Mouse (Mus musculus) c-Kit-negative CD71-positive TER-119-positive erythroid progenitor cells, embryonic 14.5 days (primary cell): ENCODE data around the gene Jak1.

Experiments used
- DNase-seq: peaks from one replicate; pipeline ENCODE4 v3.0.0-alpha.2; 2013; ENCODE audit warnings: low read depth, low spot score

Jak1 gene

DNA sequence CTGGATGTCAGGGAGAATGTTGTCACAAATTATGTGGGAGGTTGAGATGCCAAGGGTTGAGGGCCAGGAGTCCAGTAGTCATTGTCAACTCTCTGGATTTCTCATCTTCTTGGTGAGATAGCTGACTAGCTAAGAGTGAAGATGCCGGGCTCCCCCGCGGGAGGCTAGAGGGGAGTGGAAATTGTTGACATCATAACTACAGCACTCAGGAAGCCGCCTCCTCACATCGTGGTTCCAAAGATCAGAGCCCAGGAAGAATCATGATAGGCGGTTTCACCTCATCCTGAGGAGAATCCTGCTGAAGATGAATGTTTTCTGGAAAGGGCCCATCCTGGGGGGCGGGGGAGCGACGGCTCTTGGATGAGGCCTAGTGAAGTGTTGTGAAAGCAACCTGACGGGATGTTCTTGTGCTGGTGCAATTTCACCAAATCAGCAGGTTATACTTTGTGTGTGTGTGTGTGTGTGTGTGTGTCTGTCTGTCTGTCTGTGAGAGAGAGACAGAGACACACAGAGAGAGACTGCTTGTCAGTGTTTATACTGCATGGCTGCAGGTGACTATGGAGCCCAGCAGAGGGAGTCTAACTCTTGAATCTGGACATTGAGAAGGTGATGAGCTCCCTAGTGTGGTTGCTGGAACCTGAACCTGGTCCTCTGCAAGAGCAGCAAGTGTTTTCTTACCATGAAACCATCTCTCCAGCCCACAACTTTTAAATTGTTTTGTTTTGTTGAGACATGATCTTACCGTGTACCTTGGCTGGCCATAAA, 118.0 kb downstream of the Jak1 start:
- DNase-seq = no peak

DNA sequence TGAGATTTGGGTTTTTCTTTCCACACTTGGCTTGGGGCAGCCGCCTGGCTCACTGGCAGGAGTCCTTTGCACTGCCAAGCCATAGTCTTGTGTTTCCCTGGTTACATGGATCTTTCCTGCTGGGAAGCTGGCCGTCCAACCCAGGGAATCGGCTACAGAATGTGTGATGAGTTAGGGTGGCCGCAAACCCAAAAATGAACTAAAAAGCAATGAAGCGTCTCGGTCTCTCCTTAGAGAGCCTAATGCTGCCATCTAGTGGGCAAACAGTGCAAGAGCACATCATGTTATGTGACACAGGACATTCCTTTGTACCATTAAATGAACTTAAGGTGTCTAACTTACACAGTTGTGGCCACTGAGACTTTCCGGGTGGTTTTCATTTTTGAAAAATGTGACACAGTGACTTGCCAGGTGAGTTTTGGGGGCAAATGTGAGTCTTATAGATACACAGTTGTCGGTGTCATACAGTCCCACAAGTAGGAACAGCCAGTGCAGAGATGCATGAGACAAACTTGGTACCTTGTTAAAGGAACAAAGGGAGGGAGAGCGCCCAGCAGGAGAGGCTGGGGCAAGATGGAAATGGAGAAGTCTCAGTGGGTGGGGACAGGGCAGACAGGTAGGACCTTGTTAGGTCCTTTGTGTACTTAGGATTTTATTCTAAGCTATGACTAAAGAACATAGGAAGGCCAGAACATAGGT, 118.9 kb downstream of the Jak1 start:
- DNase-seq = peak; percentile 43

DNA sequence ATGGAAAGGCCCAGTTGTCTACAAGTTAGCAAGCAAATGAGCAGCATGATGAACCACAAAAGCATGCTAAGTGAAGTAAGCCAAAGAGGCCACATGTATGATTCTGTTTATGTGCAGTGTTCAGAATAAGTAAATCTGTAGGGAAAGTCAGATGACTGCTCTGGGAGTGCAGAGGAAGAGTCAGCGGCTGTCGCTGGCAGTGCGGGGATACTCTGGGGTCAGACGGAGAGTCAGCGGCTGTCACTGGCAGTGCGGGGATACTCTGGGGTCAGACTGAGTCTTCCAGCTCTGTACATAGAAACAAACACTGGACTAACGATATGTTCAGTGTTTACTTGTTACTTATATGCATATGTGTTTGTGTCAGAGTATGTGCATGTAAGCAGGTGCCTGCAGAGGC, 120.3 kb downstream of the Jak1 start:
- no peak for DNase-seq

DNA sequence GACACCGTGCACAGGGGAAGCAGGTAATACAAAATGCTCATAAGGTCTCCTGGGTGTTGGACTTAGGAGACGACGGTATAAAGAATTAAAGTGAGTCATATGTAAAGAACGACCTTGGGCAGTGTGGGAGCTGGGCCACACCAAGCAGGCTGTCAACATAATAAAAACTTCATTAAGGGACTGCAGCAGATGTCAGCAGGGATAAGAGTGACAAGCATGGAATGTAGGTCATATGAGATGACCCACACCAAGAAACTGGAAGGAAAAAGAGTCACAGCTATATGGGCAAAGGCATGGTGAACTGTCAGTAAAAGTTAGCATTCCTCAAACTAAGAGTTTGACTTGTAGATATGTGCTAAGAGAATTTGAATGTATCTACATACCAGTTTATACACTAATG, 120.7 kb downstream of the Jak1 start:
- DNase-seq = no peak

DNA sequence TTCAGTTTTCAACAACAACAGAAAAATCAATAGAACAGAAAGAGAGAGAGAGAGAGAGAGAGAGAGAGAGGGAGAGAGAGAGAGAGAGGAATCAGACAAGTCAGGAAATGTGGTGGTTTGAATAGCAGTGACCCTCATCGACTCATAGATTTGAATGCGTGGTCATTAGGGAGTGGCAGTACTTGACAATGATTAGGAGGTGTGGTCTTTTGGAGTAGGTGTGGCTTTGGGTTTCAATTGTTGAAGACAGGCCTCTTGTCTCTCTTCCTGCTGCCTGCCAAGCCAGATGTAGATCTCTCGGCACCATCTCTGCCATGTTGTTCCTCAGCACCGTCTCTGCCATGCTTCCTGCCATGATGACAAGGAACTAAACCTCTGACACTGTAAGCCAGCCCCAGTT, 121.2 kb downstream of the Jak1 start:
- DNase-seq = no peak

DNA sequence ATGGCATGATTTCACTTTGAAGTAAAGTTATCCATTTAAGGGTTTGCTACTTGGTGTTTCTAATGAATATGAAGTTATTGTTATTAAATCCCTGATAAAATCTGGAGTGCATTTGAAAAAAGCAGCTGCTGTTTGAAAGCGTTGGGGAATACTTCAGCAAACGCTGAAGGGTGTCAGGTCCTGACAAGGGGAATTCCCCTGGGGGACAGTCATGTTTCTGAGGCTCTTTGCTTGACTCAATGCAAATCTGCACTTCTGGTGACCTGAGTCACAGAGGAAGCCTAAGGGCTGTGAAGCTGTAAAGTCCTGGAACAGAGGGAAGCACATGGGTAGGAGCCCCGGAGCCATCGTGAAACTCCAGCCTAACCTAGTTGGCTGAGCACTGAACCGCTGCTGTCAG, 123.3 kb downstream of the Jak1 start:
- DNase-seq = no peak

DNA sequence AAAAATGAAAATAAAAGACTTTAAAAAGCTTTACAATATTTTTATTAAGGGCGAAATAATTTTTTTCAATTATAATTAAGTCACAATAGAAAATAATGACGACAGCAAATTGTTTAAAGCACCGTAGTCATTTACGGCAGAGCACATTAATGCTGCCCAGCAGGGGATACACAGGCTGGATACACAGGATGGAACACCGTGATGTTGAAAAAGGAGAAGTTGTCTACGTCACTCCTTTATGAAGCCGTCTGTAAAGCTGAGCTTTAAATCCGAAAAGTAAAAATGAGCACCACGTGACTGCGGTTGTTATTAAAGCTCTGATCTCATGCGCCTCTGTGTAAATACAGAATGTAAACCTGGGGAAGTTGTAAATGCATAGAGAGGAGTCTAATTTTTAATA, 127.1 kb downstream of the Jak1 start:
- DNase-seq = no peak

DNA sequence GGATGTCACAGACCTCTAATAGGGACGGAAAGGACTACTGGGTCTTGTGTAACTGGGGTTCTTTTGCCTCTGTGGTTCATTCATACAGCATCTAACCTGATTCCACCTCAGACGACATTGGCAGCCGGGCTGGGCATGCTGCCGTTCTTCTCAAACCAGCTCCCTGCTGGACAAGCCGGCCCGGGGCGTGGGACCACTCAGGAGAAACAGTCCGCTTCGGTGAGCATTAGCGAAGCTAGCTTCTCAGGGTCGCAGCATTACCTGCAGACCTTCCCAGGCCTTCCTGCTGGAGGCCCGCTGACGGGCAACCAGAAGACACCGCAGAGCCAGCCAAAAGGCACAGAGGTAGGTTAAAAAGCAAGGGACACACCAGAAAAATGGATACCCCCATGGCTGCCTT, 129.2 kb downstream of the Jak1 start:
- no peak for DNase-seq

DNA sequence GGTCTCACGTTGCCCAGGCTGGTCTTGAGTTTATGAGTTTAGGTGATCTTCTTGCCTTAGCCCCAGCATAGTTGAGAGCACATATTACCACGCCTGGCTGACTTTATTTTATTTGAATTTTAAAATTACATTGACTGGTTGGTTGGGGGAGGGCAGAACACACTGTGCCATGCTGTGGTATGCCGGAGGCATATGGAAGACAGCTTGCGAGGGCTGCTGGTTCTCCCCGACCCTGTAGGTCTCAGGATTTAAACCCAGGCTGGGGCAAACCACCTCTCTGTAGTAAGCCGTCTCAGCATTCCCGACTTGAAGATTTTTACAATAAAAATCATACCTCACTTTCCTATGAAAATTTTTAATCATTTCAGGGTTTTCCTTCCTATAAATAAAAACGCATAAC, 130.1 kb downstream of the Jak1 start:
- DNase-seq = no peak

DNA sequence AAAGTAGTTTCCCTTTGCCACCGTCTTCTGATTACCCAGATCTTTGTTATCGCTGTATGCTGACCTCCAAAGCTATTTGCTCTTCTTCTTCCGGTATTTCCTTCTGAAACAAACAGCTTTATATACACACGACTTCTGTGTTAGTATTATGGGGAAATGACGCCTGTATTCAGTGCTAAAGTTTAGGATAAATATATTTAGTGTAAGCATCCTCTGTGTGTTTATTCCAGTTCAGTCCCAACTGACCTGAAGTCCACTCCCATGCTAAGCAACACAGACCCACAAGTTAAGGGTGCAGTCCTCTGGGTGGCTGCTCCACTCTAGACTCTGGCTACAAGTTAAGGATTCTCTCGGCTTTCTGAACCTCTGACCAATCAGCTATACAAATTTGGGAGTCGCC, 144.1 kb downstream of the Jak1 start:
- no peak for DNase-seq

DNA sequence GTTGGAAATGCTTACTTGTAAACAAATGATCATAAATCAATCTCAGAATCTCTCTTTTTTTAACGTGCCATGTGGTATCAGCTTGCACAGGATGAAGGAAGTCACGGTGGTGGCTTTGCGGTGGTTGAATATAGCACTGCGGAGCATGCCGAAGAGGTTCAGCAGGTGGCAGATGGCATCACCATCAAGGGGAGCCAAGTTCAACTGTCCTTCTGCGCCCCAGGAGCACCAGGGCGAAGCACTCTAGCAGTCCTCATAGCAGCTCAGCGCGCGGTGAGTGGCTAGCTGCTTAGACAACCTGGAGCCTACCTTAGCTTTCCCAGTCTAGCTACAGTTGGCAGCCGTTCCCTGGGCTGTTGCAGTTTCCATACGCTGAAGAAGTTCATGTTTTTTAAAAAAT, 158.0 kb downstream of the Jak1 start:
- DNase-seq = no peak
